Mouse (Mus musculus): ENCODE results near the gene Mdm1.

GRCm38 (mm10) chr10:118114271-118114670 is 27.3 kb upstream of the Mdm1 start:
- no peak for TF ChIP-seq CTCF (IDR thresholded peaks at IDR 0.05)
- no peak for TF ChIP-seq EP300 (IDR thresholded peaks at IDR 0.05)
